Mouse (Mus musculus) cerebellum, adult 11-12 months (tissue): ENCODE data around the gene Bak1.

Source experiments
- DNase-seq: peaks from one replicate; pipeline ENCODE4 v3.0.0; 2022

Bak1 gene

DNA sequence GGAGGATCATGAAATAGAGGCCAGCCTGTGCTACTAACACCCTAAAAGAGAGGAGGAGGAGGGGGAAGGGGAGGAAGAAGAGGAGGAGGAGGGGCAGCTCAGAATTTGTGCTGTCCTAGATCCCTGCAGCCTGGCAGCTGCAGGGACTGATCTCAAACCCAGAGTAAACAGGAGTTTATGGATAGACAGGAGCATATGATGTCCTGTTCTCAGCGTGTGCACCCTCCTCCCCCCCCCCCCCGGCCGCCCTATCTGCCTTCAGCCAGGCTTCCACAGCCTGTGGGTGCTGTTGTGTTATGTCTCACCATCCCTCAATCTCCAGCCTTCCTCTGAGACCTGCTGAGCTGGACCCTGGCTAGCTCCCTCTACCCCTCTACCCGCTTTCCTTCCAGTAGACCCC lies at the start of gene Bak1:
Gene Bak1 (minus strand): TSS at position 101 of the 400 bp plus-strand sequence.
- DNase-seq: no peak

DNA sequence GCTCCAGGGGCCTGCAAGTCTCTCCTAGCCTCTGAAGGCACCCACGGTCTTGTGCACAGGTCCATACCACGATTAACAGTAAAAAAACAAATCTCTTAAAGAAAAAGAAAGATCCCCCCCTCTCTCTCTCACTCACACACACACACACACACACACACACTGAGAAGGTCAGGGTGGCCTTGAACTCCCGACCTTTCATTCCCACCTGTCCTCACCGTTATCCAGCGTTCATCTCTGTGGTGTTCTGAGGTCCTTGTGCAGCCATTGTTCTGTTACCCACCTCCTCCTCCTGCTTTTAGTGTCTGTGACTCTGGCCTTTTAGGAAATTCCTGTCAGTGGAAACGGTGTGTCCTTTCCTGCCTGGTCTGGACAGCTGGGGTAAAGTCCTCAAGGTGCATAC lies 49.7 kb upstream of the Bak1 start:
- DNase-seq: no peak

DNA sequence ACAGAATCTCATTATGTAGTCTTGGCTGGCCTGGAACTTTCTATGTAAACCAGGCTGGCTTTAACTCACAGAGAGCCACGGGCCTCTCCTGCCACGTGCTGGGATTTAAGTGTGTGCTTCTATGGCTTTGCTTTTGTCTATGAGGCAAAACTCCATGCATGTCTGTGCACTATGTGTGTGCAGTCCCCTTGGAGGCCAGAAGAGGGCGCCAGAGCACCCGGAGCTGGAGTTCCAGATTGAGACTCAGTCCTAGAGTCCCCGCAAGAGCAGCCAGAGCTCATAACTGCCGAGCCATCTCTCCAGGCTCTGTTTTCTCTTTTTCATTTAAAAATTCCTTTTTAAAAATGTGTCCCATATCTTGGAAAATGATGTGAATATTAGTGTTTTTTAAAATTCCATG lies 49.1 kb upstream of the Bak1 start:
- DNase-seq: no peak

DNA sequence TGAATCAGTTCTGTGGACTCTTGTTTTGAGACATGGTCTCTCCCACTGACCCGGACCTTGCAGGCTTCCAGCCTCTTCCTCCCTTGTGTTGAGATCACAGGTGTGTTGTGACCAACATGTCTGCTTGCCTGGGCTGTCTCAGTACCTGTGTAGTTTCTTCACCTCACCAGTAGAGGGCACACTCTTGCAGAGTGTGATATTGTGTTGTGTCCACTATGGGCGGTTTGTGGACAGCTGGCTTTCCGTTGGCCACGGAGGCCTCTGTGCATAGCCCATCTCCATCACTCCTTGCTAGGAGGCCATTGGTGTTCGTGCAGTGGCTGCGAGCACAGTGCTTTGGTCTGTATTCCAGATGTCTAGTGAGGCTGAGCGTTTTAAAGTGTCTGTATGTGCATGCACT lies 48.3 kb upstream of the Bak1 start:
- no peak for DNase-seq

DNA sequence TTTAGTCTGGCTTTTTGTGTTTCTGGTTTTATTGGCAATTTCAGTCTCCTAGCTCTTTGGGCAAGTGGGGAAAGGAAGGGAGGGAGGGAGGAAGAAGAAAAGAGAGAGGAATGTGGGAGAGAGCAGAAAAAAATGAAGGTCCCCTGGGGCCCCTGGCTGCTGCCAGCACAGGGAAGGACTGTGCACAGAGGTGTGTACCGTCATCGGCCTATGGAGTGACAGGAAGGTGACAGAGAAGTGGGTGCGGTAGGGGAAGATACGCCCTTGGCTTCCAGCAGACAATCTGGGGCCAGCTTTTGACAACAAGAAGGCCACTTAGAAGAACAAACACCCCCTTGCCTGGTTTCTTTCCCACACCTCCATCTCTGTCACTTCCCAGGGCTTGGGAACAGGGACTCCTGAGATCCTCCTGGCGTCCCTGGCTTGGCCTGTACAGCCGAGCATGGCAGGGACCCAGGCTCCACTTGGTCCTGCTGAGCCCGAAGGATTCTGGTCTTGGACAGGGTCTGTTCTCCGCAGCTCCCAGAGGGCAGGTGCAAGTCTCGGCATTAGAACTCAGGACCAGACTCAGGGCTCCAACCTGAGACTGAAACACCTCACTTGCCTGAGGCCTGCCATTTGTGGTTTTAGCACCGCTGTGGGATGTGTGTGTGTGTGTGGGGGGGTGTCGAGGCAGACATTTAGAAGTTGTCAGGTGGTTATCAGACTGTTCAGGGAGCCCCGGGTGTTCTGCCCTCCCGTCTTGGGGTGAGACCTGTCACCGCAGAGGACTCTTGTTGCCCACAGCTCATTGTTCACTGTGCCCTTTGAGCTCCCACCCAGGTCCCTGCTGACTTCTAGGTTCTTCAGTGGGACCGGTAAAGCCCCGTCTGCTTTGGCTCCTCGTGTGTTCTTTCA lies 46.3 kb upstream of the Bak1 start:
- no peak for DNase-seq

DNA sequence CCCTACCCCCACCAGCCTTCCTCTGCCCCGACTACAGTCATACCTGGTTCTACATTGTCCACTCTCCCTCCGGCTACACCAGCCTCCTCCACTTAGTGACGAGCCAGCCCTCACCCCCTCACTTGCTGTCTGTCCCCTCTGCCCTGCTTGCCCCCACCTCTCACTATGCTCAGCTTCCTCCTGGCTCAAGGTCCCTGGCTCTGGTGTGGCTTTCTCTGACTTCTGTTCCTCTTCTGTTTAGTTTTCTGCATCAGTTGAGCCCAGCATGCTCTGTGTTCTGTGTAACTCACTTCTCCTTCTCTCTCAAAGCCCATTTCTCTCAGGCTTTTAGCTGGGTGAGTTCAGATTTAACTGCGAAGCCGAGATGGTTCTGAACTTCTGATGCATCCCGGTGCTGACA lies 45.4 kb upstream of the Bak1 start:
- DNase-seq: no peak

DNA sequence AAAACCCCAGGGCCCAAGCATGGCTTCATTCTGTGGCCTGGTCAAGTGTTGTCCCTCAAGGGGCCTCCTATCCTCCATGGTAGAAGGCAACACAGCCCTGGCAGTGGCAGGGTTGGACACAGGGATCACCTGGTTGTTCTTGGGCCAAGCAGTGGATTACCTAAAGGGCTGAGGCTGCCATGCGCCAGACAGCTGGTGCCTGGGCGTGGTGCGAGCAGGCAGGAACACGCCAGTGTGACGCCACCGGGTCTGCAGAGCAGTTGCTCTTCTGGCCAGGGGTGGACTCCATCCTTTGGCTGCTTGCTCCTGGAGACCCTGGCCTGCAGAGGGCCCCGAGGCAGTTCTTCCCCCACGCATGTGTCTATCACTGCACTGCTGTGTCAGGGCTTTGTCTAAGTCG lies 45.0 kb upstream of the Bak1 start:
- no peak for DNase-seq

DNA sequence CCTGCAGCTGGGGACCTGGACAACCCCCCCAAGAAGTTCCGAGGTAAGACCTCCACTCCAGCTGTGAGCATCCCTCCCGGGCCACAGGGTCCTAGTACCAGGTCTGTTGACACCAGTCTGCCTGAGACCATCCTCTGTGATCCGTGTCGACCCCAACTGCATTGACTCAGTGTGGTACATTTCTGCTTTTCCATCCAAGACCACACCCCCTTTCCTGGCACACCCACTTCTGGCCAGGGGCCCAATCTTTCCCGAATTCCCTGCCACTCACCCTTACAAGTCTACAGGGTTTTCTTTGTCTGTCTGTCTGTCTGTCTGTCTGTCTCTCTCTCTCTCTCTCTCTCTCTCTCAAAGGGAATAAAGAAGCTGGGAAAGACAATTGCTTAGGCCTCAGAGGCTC lies 44.3 kb upstream of the Bak1 start:
- no peak for DNase-seq

DNA sequence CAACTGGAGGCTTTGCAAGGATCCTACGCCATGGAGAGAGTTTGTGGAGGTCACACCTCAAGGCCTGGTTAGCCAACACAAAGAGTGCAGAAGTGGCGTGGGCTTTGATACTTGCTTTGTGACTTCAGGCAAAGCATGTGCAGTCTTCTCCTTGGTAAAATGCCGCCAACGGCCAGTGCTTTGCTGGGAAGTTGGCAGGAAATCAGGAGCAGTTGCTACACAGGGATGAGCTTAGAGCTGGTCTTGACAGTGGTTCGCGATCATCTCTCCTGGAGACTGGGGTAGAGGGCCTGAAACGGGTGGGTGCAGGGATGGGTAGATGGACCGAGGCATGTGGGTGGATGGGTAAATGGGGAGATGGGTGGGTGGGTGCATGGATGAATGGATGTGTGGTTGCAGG lies 43.6 kb upstream of the Bak1 start:
- peak; percentile 51 for DNase-seq

DNA sequence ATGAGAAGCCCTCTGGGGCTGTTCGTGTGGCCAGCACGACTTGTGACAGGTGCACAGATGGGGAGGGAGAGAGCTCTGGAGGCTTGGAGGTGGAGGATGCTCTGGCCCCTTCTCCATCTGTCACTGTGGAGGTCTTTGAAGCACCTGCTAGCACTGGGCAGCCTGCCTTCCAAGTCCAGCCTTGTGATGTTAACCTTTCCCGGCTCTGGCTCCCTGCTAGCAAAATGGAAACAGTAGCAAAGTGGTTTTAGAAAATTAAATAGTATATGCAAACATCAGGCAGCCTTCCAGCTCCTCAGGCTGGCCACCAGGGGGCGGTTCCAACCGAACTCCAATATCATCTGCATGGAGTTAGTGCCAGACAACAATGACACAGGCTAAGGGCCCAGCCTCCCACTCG lies 42.8 kb upstream of the Bak1 start:
- peak; percentile 92 for DNase-seq

DNA sequence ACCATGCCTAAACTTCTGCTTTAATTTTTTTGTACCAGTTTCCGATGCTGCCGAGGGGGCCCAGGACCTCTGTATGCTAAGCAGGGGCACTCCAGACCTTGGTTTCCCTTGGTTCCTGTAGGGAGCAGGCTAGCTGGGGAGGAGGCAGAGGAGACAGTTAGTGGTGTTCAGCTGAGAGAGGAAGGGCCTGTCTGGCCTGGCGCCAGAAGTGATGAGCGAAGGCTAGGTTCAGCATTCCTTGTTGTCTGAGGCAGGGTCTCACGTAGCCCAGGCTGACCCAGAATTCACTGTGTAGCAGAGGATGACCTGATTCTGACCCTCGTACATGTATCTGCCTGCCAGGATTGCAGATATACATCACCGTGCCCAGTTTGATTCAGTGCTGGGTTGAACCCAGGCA lies 42.1 kb upstream of the Bak1 start:
- peak; percentile 59 for DNase-seq

DNA sequence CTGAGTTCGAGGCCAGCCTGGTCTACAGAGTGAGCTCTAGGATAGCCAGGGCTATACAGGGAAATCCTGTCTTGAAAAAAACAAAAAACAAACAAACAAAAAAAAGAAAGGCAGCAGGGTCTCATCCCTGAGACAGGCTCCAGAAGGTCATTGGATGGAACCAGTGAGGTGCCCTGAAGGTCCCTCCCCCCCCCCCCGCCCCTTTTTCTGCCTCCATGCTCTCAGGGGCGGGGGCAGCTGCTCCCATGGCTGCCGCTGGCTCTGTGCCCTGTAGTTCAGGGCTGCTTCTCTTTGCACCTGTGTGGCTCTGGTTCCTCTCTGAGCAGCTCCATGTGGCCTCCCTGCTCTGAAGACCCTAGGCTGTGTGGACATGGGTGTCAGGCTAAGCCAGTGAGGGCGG lies 40.3 kb upstream of the Bak1 start:
- DNase-seq: no peak

DNA sequence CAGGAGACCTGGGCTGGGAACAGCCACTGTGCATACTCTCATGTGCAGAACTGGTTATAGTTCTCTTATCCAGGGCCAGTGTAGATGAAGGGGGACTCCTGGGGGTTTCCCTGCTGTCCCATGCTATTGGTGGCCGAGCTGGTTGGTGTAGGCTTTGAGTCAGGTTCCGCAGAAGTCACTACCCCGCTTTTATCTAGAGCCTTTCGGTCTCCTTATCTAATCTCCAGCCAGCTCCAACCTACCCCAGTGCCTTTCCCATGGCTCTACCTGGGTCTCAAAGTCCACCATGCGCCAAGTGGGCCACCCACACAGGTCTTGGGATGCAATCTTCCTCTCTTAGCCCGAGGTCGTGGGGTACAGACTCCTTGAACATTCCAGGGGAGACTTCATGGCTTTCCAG lies 37.3 kb upstream of the Bak1 start:
- DNase-seq: no peak

DNA sequence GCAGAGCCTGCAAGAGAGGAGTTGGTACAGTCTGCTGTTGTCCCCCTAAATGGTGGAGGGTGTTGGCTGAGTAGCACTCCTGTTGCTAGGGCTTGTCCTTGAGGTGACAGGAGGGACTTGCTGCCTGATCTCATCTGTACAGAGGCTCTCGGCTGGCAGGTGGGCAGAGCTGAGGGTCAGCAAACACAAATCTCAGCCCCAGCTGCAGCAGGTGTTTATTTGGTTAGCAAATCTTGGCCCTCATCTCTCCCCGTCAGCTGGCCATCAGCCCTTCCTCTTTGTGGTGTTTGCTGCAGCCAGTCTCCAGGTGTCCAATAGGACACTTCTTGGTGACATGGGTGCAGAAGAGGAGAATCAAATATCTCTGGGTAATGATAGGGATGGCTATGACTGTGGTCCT lies 35.4 kb upstream of the Bak1 start:
- DNase-seq: no peak

DNA sequence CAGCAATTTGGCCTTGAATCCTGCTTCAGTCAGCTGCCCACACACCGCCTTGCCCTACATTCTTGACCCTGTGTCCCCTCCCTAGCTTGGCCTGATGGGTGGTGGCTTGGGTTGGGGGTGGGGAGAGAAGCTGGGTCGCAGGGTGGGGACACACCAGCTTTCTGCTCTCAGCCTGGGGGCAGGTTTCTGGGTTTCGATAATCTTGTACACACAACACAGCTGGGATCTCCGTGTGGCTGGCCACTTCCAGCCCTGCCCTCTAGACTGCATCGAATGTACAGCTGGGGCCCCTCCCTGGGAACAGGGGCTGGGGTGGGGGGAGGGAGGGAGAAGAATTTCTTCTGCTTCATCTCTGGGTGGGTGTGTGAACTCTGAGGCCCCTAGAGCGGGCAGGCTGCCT lies 34.9 kb upstream of the Bak1 start:
- DNase-seq: no peak

DNA sequence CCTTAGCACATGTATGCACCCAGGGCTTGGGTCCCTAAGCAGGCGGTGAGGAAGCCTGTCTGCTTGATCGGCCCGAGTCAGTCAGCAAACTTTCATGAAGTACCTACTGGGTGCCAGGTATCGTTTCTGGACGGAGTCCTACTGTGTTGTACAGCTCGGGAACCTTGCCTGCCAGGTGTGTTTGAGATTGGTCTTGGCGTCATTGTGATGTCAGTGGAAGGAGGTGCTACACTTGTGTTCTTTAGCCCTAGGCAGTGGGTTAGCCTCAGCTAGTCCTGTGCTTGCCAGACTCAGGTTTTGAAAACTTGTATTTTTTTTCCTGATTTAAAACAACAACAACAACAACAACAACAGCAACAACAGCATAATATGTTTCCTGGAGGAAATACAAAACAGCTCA lies 33.9 kb upstream of the Bak1 start:
- DNase-seq: no peak

DNA sequence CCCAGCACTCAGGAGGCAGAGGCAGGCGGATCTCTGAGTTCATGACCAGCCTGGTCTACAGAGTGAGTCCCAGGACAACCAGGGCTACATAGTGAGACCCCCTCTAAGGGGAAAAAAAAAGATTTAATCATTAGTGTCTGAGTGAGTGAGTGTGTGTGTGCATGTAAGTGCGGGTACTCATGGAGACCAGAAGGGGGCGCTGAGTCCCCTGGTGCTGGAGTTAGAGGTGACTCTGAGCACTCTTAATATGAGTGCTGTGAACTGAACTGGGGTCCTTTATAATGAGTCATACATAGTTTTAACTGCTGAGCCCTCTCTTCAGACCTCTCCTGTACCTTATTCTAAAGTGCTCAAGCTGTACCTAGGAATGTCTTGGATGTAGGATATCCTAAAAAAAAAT lies 32.9 kb upstream of the Bak1 start:
- DNase-seq: no peak

DNA sequence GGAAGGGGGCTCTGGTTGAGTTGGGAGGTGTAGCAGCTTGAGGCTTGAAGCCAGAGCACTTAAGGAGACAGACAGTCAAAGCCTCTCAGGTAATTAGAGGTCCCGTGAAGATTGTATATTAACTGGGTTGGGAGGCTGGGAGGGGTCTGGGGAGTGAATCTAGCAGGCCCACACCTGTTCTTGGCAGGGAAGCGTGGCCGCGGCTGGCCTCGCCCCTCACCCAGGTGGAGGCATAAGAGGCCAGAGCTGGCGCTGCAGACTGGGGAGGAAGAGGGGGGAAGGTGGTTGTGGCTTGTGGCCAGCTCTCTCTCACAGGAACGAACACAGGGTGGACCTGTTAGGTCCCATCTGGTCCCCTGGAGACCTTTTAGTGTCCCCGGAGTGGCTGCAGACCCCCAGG lies 31.9 kb upstream of the Bak1 start:
- no peak for DNase-seq

DNA sequence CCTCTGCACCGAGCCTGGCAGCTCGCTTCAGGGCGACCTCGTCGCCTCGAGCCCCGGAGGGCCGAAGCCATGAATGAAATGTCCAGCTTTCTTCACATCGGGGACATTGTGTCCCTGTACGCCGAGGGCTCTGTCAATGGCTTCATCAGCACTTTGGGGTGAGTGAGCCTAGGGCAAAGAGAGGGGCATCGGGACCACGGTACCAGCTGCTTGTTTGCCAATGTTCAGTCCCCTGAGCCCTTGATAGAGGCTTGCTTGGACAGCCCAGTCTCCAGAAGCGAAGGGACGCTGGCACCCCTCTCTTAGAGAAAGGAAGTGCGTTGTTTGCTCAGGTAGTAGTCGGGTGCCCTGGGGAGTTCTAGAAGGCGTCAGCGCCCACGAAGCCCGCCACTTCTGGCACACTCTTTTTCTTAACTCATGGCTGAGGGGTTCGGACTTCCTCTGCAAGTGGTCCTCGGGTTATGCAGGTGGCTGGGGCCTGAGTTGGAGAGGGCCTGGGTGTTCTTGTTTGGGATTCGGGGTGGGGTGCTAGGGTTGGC lies 28.8 kb upstream of the Bak1 start:
- peak; percentile 39 for DNase-seq

DNA sequence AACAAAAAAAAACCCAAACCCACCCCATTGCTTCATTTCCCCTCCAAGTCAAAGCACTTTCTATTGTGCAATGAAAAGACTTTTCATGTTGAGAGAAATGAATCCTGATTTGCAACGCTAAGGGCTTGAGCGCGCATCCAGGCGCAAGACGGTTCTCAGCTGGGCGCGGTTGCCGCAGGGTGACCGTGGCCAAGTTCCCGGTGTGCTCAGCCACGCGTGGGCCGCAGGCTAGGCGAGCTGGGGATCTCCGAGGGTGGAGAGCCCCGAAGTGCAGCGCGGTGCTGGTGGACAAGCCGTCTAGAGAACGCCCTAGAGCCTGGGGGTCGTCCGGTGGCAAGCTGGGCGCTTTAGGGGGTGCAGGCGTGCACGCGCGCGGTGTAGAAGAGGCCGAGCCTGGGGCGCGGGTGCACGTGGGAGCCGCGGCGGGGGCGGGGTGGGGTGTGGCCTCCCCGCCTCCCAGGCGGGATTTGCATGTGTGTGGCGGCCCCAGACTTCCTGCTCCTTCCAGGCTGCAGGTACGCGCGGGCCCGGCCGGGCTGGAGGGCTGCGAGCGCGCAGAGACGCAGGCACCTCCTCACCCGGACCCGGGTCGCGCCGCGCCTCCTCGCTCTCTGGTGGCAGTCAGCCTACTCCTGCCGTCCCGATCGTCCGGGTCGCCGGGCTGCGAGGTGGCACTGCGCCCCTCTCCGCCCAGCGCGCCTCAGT lies 28.2 kb upstream of the Bak1 start, which contains the start of gene Itpr3:
Gene Itpr3 (plus strand): TSS at position 493 of the 705 bp plus-strand sequence.
- peak; percentile 77 for DNase-seq

DNA sequence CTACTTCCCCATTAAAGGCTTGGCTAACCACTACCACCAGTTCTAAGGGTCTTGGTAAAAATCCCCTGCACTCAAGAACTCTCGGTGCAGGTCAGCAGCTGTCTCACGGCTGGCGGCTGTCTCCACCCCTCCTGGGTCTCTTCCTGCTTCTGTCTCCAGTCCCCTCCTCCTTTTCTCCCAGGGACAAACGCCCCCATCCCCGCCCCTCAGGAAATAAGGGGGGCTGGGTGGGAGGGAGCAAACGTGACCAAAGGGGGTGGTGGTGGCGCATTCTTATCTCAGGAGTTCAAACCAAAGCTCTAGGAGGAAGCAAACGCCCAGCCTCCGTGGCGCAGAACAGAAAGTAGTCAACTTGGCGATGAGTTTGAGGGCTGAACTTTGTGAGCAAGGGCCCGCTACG lies 27.4 kb upstream of the Bak1 start:
- no peak for DNase-seq

DNA sequence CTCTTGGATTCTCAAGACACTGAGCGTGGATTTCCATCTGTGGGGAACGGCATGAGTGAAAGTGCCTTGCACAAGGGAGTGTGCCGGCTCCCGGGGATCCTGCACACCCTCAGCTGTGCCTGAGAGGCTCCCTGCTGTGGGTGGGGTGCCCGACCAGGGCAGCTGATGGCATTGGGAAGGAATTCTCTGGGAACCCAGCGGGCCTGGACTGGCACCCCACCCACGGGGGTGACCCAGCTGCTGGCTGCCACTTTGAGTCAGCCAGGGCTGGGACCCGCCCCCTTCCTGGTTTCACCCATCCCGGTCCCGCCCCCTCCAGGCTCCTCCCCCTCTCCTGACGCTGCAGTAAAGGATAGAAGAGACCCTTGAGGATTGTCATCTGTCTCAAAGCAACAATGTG lies 22.7 kb upstream of the Bak1 start:
- peak; percentile 5 for DNase-seq

DNA sequence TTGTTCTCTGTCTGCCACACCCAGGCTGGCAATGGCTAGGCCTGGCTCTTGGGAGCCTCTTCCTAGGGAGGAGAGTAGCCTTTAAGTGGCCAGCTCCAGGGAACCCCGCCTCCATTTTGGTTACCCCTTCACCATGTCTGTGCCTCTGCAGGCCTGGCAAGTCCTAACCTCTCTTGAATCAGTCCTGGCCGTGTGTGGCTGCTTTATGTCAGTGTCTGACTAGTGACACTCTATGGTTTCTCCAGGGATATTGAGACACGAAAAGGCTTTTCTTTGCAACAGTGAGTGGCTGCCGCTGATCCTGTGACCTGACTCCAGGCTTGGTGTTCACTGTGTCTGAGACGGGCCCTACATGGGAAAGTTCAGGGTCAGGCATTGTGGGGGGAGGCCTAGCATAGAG lies 22.0 kb upstream of the Bak1 start:
- DNase-seq: no peak
